Mouse (Mus musculus): ENCODE results near the gene 4921539E11Rik.

The 4921539E11Rik gene

DNA sequence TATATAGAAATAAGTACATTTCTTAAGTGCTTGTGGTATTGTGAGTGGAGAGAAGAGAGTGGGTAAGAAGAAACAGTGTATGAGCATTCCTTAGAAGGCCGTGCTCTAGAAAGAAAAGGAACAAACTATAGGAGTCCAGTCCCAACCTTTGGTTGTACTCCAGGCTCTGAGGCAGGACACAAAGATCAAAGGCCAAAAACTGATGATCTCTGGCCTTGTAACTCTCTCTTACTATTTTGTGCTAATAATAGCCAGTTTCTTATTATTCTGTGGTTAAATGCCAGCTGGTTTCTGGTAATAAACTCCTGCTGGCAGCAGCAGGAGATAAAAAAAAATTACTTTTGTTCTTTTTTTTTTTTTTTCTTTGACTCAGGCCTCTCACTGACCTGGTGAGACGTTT lies 58.5 kb downstream of the 4921539E11Rik start:
- in situ Hi-C loops (cut with MboI, MseI) = no loop called here

DNA sequence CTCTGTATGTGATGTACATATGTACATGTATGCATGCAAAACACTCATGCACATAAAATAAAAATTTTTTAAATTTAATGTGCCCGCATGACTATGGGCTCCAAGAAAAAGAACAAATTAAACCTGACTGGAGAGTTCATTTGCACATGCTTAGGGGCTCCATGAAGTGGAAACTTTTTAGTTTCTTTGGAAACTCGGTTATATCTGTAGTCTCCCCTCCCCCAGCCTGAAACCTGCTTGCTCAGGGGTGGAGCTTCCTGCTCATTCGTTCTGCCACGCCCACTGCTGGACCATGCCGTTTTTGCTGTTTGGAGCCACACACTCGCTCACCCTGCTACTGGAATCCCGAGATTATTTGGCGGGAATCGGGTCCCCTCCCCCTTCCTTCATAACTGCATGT lies 67.8 kb downstream of the 4921539E11Rik start:
- in situ Hi-C loops (cut with MboI, MseI) = no loop called here

DNA sequence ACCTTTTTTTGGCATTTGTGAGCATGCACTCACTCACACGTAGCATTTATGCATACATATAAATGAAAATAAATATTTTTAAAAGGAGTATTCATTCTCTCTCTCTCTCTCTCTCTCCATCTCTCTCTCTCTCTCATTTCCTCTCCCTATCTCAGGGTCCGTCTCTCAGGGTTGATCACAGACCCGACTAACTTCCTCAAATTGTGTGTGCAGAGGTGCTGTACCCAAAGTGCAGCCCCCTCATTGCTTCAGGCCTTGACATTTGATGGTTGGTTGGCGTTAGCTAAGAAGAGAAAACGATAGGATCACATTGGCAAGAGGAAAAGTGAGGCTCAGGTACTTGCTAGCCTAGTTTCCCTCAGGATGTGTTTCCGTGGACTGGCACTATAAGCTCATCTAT lies 68.9 kb downstream of the 4921539E11Rik start:
- in situ Hi-C loops (cut with MboI, MseI) = no loop called here

DNA sequence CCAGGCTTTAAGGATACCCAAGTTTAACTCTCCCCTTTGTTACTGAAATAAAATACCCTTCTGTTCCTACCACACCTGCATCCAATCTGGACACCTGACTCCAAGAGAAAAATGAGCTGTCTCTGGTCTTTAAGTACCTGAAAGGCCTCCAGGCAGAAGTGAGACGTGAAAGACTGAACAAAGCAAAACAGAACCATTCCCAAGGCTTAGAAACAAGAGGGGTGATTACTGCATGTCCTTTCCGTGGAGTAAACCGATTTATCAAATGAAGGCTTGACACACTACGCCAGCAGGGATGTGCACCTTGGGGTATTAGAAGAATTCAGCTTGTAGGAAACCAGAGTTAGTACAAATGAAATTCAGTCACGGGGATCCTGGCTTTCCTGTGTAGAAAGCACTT lies 71.7 kb downstream of the 4921539E11Rik start:
- in situ Hi-C loops (cut with MboI, MseI) = loop anchor here (5.0 kb wide), 1 partner anchor 107 kb away; the partner anchor contains the start of genes Mier1 and Wdr78

DNA sequence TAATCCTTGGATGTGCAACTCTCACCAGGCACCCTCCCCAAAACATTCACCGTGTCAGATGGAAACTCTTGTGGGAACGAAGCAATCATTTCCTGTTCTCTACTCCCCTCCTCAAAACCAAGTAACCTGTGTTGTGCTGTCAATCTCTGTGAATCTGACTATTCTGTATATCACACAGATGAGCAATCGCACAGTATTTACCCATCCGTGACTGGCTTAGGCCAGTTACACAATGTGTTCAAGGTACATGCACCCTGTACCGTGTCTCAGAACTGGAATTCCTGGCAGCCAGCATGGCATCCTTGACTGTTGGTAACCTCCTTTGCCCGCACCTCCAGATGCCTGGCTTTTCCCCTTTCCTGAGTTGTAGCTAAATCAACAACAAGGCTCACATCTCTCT lies 74.6 kb downstream of the 4921539E11Rik start:
- in situ Hi-C loops (cut with MboI, MseI) = loop anchor here (5.0 kb wide), 1 partner anchor 104 kb away; the partner anchor contains the start of genes Mier1 and Wdr78

DNA sequence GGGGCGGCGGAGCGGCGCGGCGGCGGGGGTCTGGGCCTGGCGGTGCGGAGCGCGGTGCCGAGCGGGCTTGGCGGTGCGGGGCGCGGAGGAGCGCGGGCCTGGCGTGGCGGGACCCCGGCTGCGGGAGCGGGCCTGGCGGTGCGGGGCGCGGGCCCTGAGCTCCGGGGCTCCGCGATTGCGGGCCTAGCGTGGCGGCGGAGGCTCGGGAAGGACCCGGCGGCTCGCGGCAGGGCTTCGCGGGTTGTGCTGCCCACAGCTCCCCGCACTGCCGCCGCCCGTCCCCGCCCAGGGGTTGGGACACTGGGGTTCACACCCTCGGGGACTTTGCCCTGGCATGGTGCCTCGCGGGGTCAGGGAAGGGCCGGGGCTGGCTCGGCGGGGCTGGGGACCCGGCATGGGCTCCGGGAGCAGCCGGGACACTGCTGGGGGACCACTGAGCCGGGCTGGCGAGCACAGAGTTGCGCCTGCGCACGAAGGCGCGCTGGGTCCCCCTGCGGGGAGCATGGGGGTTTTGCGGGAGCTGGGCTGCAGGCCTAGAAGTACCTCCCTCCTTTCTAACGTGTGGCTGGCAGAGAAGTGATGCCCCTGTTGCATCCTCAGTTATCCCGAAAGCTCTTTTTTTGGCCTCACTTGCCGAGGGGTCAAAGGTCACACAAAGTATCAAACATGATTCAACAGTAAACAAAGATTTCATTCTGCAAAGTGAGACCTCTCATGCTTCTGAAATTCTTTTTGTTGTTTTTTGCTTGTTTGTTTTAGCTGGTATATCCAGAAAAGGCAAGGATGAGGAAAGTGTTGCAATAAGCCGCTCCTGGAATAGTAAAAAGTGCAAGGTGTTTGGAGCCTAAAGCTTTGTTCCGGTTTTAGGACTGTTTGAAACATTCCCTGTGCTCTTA lies 75.5 kb downstream of the 4921539E11Rik start, which contains the start of gene Slc35d1:
TSS of gene Slc35d1 (minus strand) at position 240 of the 896 bp plus-strand sequence.
- in situ Hi-C loops (cut with MboI, MseI) = loop anchor here (5.0 kb wide), 1 partner anchor 103 kb away; the partner anchor contains the start of genes Mier1 and Wdr78

DNA sequence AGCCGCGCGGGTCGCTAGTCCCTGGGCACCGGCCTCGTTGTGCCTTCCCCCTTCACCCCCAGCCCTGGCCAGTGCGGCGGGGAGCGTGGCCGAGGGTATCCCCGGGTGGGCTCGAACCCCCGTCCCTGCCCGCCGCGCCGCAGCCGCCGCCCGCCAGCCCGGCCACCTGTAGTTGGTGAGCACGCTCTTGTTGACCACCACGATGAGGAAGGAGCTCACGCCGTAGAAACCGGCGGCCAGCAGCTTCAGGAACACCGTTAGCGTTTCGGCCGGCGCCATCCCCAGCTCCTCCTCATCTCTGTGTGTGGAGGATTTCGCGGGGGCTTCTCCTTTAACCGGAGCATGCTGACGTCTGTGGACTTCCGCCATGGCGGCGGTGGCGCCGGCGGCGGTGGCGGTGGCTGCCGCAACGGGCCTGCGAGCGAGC lies 76.2 kb downstream of the 4921539E11Rik start:
- in situ Hi-C loops (cut with MboI, MseI) = no loop called here

DNA sequence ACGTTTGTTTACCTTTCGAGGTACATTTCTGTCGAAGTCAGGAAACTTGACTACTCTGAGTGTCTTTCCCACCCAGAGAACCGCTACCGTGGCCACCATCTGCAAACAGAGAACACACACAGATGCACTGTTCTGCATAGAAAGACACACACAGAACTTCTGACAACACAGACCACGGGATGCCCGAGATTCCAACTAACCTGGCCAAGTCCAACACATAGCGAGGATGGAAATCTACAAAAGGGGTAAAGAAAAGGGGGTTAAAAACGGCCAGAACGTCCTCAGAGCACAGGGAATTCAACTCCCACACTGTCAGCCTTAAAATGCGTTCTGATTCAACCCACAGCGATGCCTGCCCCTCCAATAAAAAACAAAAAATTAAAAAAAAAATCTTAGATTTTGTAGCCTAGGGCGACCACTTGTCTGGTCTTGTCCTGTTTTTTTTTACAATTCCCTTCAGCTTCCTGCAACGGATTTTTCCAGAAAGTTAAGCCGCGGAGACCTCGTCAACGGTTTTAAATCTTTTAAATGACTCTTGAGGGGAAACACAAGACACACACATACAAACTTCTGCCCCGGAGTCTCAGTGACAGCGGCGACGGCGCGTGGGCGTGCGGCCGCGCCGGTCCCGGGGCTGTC lies 76.7 kb downstream of the 4921539E11Rik start:
- in situ Hi-C loops (cut with MboI, MseI) = no loop called here

DNA sequence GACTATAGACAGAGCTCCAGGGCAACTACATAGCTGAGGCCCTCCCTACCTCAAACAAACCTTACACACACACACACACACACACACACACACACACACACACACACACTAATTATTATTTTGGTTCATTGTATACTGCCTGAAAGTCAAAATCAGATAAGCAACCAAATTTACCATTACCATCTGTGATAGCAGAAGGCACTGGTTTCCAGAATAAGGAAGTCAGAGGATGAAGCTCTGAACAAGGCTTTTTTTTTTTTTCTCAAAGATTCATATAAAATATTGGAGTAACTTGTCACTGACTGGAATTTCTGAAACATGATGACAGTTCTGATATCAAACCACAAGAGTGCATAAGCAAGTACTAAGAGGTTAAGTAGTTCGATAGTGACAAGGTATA lies 82.1 kb downstream of the 4921539E11Rik start:
- in situ Hi-C loops (cut with MboI, MseI) = no loop called here

DNA sequence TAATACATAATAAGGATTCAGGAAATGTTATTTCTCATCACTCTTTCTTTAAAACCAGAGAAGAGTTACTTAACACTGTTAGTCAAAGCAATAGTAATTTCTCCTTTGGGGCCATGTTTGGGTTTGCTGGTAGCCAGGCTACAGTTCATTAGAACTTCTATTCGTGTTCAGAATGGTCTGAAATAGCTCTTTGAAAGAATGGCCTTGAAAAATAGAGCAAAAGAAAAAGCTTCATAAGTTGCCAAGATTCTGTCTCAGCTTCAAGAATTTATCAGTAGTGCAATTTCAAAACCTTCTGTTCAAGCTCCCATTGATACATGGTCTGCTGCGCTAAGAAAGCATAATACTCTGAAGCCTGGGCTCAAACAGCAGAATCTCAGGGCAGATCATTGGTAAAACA lies 87.0 kb downstream of the 4921539E11Rik start:
- in situ Hi-C loops (cut with MboI, MseI) = no loop called here

DNA sequence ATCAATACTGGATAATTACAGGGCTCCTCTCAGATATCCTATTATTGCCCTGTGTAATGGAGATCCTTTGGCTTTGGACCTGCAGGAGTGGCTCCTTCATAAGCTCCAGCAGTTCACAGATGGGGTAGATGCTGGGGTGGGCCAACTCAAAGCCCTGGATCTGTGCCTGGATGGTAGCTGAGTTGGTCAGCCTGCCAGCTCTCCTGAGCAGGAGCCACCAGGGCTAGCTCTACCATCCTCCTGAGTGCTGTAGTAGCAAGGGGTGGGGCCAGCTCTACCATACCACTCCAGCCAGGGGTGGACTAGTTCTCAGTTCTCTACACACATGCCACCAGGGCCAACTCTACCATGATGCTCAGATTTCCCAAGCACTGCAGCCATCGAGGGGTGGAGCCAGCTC lies 90.6 kb downstream of the 4921539E11Rik start:
- in situ Hi-C loops (cut with MboI, MseI) = no loop called here

DNA sequence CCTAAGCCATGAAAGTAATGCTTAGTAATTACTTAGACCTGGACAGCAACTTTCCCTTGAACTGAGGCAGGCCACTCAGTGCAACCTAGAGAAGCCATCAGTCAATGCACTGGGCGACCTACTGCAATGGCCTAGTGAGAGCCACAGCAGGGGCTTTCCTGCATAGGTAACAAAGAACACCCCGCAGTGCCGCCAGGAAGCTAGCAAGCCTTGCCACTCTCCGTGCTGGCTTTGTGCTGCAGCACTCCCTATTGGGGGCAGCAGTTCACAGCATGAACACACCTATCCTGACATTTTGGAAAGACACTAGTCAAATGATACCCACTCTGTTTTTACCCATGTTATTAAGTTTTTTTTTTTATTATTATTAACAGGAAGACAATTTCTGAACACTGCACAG lies 91.6 kb downstream of the 4921539E11Rik start:
- in situ Hi-C loops (cut with MboI, MseI) = no loop called here

DNA sequence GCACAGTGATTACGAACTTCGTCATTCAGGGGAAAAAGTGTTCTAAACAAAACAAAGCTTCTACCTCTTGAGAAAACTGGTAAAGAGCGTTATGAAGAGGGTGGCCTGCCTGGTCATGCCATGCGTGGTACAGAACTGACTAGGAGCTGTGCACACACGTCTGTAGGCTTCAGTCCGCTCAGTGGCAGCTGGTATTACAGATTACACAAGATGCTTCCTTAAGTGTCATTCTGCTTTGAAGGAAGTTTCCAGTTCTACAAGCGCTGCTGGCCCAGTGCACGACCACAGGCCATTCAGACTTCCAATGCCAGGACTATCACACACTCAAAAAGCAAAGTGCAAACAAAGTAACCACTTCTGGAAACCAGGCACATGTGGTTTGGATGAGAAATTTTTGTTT lies 93.3 kb downstream of the 4921539E11Rik start:
- in situ Hi-C loops (cut with MboI, MseI) = no loop called here

DNA sequence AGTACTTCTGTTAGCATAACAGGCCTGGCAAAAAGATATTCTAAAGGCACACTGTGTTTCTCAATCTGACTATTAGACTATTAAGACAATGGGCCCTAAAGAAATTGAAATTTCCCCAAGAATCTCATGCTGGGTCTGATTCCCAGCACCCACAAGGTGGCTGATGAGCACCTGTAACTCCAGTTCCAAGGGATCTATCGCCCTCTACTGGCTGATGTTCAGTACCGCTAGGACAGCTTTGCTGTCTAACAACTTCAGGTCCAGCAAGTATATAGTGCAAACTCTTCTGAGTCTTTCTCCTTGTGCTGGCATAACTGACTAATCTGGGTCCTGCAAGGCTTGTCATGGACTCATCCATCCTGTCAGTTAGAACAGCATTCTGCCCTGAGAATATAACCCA lies 98.2 kb downstream of the 4921539E11Rik start:
- in situ Hi-C loops (cut with MboI, MseI) = no loop called here

DNA sequence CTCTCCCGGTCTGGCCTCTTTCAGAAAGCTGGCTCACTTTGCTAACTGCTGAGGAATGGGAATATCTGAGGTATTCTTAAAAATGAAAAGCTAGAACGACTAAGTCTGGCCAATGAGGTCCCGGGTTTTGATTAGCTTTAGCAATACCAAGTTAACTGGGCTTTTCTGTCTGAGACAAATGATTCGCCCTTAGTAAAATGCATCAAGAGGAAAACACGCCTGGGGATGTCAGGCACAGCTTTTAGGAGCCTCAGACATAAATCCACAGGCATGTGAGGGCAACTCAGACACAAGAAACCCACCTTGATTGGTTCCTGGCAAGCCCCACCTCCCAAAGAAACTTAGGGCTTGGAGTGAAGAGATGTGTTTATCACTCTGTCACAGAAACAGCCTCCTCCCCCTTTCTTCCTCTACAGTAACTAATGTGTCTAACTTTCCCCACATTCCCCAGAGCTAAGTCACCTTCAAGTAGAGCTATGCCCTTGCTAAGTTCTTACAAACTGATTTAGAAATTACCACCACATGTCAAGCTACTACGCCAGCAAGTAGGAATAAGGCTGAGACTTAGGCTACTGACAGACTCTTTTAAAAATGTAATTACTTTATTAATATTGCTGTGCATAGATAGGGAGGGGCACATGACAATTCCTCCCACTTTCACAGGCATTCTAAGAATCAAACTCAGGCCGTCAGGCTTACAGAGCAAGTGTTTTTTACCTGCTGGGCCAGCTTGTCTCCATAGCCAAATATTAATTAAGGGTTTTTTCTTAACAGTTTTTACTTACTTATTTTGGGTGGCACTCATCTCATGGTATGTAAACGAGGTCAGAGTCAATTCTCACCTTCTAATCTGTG lies 101.7 kb downstream of the 4921539E11Rik start:
- in situ Hi-C loops (cut with MboI, MseI) = no loop called here
